Mouse (Mus musculus) hindbrain, embryonic 16.5 days (tissue): ENCODE data around the gene Srf. TPM values are rescaled to one million over a fixed set of nuclear protein-coding genes. Genes with fewer than 3 reads are reported as not detected.

ENCODE experiments used
- ATAC-seq: fragments of 200-750 bp; cut with Nextera tagmentation; 2 replicates; pipeline ENCODE4 v1.8.0; 2017; ENCODE audit warnings: moderate TSS enrichment, moderate library complexity
- H3K27ac ChIP-seq: fragments of 300-500 bp; sonication (generic); 2 replicates; pipeline ENCODE4 v1.5.1; 2014; ENCODE audit warnings: low read depth, mild to moderate bottlenecking, control low read depth, low read length, moderate library complexity
- H3K27me3 ChIP-seq: fragments of 300-500 bp; sonication (generic); replicated peaks from 2 replicates; pipeline ENCODE4 v1.6.1; 2014; ENCODE audit warnings: low read length; ENCODE audit not compliant: control insufficient read depth, insufficient read depth
- H3K36me3 ChIP-seq: fragments of 300-500 bp; sonication (generic); 2 replicates; pipeline ENCODE4 v1.6.1; 2014; ENCODE audit warnings: mild to moderate bottlenecking, low read length, moderate library complexity, mixed read lengths; ENCODE audit not compliant: control insufficient read depth, insufficient read depth
- H3K4me1 ChIP-seq: fragments of 300-500 bp; sonication (generic); 2 replicates; pipeline ENCODE4 v1.6.1; 2014; ENCODE audit warnings: low read depth, low read length; ENCODE audit not compliant: control insufficient read depth, insufficient read depth
- H3K4me2 ChIP-seq: fragments of 300-500 bp; sonication (generic); 2 replicates; pipeline ENCODE4 v1.6.1; 2014; ENCODE audit warnings: mild to moderate bottlenecking, low read length, control low read depth, moderate library complexity
- H3K4me3 ChIP-seq: fragments of 300-500 bp; sonication (generic); 2 replicates; pipeline ENCODE4 v1.5.1; 2014; ENCODE audit warnings: mild to moderate bottlenecking, low read length, control low read depth, moderate library complexity
- H3K9ac ChIP-seq: fragments of 300-500 bp; sonication (generic); 2 replicates; pipeline ENCODE4 v1.6.1; 2014; ENCODE audit warnings: low read depth, mild to moderate bottlenecking, control low read depth, low read length, moderate library complexity
- H3K9me3 ChIP-seq: fragments of 300-500 bp; sonication (generic); 2 replicates; pipeline ENCODE4 v1.6.1; 2014; ENCODE audit warnings: mild to moderate bottlenecking, low read length, moderate library complexity; ENCODE audit not compliant: control insufficient read depth
- WGBS: fragments of 180-500 bp; shearing (Covaris S2); extraction: QIAGEN DNeasy Blood & Tissue Kit; methylation state at CpG from one replicate; pipeline ENCODE4 v1.1.7; 2014; 5-methylcytosine and 5-hydroxymethylcytosine counted together
- polyA plus RNA-seq: library from polyadenylated mRNA; unstranded; fragments of >200 nt; fragmentation: Nextera tagmentation; extraction: Ambion mirVana; gene quantifications from 2 replicates; pipeline ENCODE4 v1.2.1, GENCODE M21; 2015

Srf gene
- polyA plus RNA-seq, 1 experiment from 2014 or later: 3.5 TPM

GRCm38 (mm10) chr17:46546995-46547394 is 9.0 kb downstream of the Srf start:
- no peak overlapping the region for H3K27ac ChIP-seq
- H3K4me2 ChIP-seq: peak overlapping the region; percentile 79; the same call in 1 of the 2 replicates
- H3K36me3 ChIP-seq: peaks cover 29% of the 10 kb centered on the region
- no peaks in the 10 kb centered on the region for H3K9me3 ChIP-seq
- 19% methylated on average over 8 of the region's 8 CpGs for WGBS
- no peak overlapping the region for H3K4me3 ChIP-seq
- no peaks in the 10 kb centered on the region for H3K27me3 ChIP-seq
- no peak overlapping the region for H3K9ac ChIP-seq
- ATAC-seq: no peak
- peaks cover 12% of the 10 kb centered on the region for H3K4me1 ChIP-seq

- Histone ChIP-seq H3K9me3 (no peaks in the 10 kb centered on the region), H3K27ac (0 out of 2 replicates have a peak overlapping the region, but pooled peaks have one; percentile 20), H3K36me3 (peaks cover 29% of the 10 kb centered on the region), H3K9ac (peak overlapping the region; percentile 93), H3K4me2 (peak overlapping the region; percentile 79), H3K27me3 (no peaks in the 10 kb centered on the region), H3K4me3 (peak overlapping the region; percentile 87), H3K4me1 (peaks cover 12% of the 10 kb centered on the region)
- no peak for ATAC-seq
- WGBS: 10% methylated on average over 7 of the region's 7 CpGs
Observed at GRCm38 (mm10) chr17:46546591-46546990, 9.4 kb downstream of the Srf start.

GRCm38 (mm10) chr17:46545813-46546564 is 10.0 kb downstream of the Srf start, which contains the start of gene Cul9:
Cul9 (minus strand) TSS chr17:46546388.
- Histone ChIP-seq H3K9me3 (no peaks in the 10 kb centered on the region), H3K4me1 (peaks cover 12% of the 10 kb centered on the region), H3K27me3 (no peaks in the 10 kb centered on the region), H3K4me2 (peak within 1 kb of the TSS; percentile 79), H3K27ac (peak within 1 kb of the TSS; percentile 75), H3K36me3 (peaks cover 30% of the 10 kb centered on the region), H3K4me3 (peak within 1 kb of the TSS; percentile 87), H3K9ac (peak within 1 kb of the TSS; percentile 93)
- peak; percentile 94 for ATAC-seq
- 2% methylated on average over 37 of the region's 49 CpGs for WGBS

GRCm38 (mm10) chr17:46543661-46544060 is 12.3 kb downstream of the Srf start:
- Histone ChIP-seq H3K27ac (no peak overlapping the region), H3K4me3 (no peak overlapping the region), H3K9me3 (no peaks in the 10 kb centered on the region), H3K4me2 (no peak overlapping the region), H3K36me3 (peaks cover 23% of the 10 kb centered on the region), H3K4me1 (peaks cover 12% of the 10 kb centered on the region), H3K9ac (no peak overlapping the region), H3K27me3 (no peaks in the 10 kb centered on the region)
- 89% methylated on average over 12 of the region's 12 CpGs for WGBS
- no peak for ATAC-seq

- Histone ChIP-seq H3K36me3 (peaks cover 32% of the 10 kb centered on the region), H3K4me1 (no peaks in the 10 kb centered on the region), H3K9ac (no peak overlapping the region), H3K27ac (no peak overlapping the region), H3K4me3 (no peak overlapping the region), H3K4me2 (no peak overlapping the region), H3K9me3 (no peaks in the 10 kb centered on the region), H3K27me3 (peaks cover 10% of the 10 kb centered on the region; the same call in 1 of the 2 replicates)
- ATAC-seq: peak; percentile 67
- WGBS: 40% methylated on average over 12 of the region's 12 CpGs
Observed at GRCm38 (mm10) chr17:46525579-46526307, 30.2 kb downstream of the Srf start.

GRCm38 (mm10) chr17:46525065-46525464 is 30.9 kb downstream of the Srf start:
- H3K27ac ChIP-seq: no peak overlapping the region
- peaks cover 35% of the 10 kb centered on the region for H3K36me3 ChIP-seq
- 85% methylated on average over 10 of the region's 10 CpGs for WGBS
- H3K27me3 ChIP-seq: peaks cover 10% of the 10 kb centered on the region; the same call in 1 of the 2 replicates
- ATAC-seq: no peak
- no peak overlapping the region for H3K4me2 ChIP-seq
- no peaks in the 10 kb centered on the region for H3K9me3 ChIP-seq
- H3K9ac ChIP-seq: no peak overlapping the region
- H3K4me3 ChIP-seq: no peak overlapping the region
- no peaks in the 10 kb centered on the region for H3K4me1 ChIP-seq

GRCm38 (mm10) chr17:46521963-46522668 is 33.9 kb downstream of the Srf start:
- Histone ChIP-seq H3K9me3 (no peaks in the 10 kb centered on the region), H3K36me3 (peaks cover 23% of the 10 kb centered on the region), H3K4me1 (no peaks in the 10 kb centered on the region), H3K27me3 (peaks cover 10% of the 10 kb centered on the region; the same call in 1 of the 2 replicates), H3K4me2 (no peak overlapping the region), H3K4me3 (no peak overlapping the region), H3K27ac (no peak overlapping the region), H3K9ac (no peak overlapping the region)
- ATAC-seq: no peak
- WGBS: 34% methylated on average over 24 of the region's 24 CpGs

GRCm38 (mm10) chr17:46521174-46521573 is 34.8 kb downstream of the Srf start:
- H3K36me3 ChIP-seq: peaks cover 20% of the 10 kb centered on the region
- no peak for ATAC-seq
- H3K4me2 ChIP-seq: no peak overlapping the region
- H3K4me3 ChIP-seq: no peak overlapping the region
- no peaks in the 10 kb centered on the region for H3K9me3 ChIP-seq
- no peaks in the 10 kb centered on the region for H3K4me1 ChIP-seq
- H3K9ac ChIP-seq: peak overlapping the region; percentile 27; the same call in 1 of the 2 replicates
- H3K27me3 ChIP-seq: peaks cover 10% of the 10 kb centered on the region; the same call in 1 of the 2 replicates
- WGBS: 83% methylated on average over 9 of the region's 9 CpGs
- H3K27ac ChIP-seq: no peak overlapping the region
